Mouse (Mus musculus): ENCODE measurements around the gene Vmn1r19. TPM values are rescaled to one million over a fixed set of nuclear protein-coding genes. Genes with fewer than 3 reads are reported as not detected.
"Not testable (repeated sequence)": the region's sequence is repeated elsewhere in the genome, so short reads cannot be mapped to it uniquely, and the experiment has no call there.

Gene Vmn1r19
- not detected in 2 replicates for polyA plus RNA-seq (2014; fragmentation: Nextera tagmentation; extraction: Ambion mirVana)

- not testable (repeated sequence) for H3K9me3 ChIP-seq (ENCODE audit: control insufficient read depth, low read depth, low read length); ATAC-seq (ENCODE audit: insufficient number of reproducible peaks, insufficient read depth, low FRiP score, low read depth); H3K27me3 ChIP-seq (ENCODE audit: control insufficient read depth, insufficient read depth, low read length); H3K9ac ChIP-seq (replicated peaks; ENCODE audit: low read depth, low read length); H3K4me2 ChIP-seq (replicated peaks; ENCODE audit: low read depth, low read length); H3K36me3 ChIP-seq (ENCODE audit: control insufficient read depth, insufficient read depth, low read length); H3K27ac ChIP-seq (ENCODE audit: low read length); H3K4me3 ChIP-seq (ENCODE audit: low read depth, low read length); H3K4me1 ChIP-seq (ENCODE audit: control insufficient read depth, insufficient read depth, low read length)
- 64% methylated on average over 3 of the region's 3 CpGs for WGBS
Observed at GRCm38 (mm10) chr6:57403480-57403879, at the start of gene Vmn1r19. TSS of gene Vmn1r19 (plus strand) at chr6:57403780.

GRCm38 (mm10) chr6:57356864-57357263 is 46.7 kb upstream of the Vmn1r19 start:
- no peaks in the 10 kb centered on the region for H3K36me3 ChIP-seq (ENCODE audit: control insufficient read depth, insufficient read depth, low read length)
- no peak overlapping the region for H3K9ac ChIP-seq (replicated peaks; ENCODE audit: low read depth, low read length)
- WGBS, result 63% methylated on average over 2 of the region's 2 CpGs
- H3K4me1 ChIP-seq (ENCODE audit: control insufficient read depth, insufficient read depth, low read length), result no peaks in the 10 kb centered on the region
- ATAC-seq (ENCODE audit: insufficient number of reproducible peaks, insufficient read depth, low FRiP score, low read depth), result no peak
- no peaks in the 10 kb centered on the region for H3K9me3 ChIP-seq (ENCODE audit: control insufficient read depth, low read depth, low read length)
- no peak overlapping the region for H3K4me3 ChIP-seq (ENCODE audit: low read depth, low read length)
- no peaks in the 10 kb centered on the region for H3K27me3 ChIP-seq (ENCODE audit: control insufficient read depth, insufficient read depth, low read length)
- no peak overlapping the region for H3K4me2 ChIP-seq (replicated peaks; ENCODE audit: low read depth, low read length)
- H3K27ac ChIP-seq (ENCODE audit: low read length), result no peak overlapping the region

- Histone ChIP-seq H3K27me3 (ENCODE audit: control insufficient read depth, insufficient read depth, low read length) (no peaks in the 10 kb centered on the region), H3K9me3 (ENCODE audit: control insufficient read depth, low read depth, low read length) (no peaks in the 10 kb centered on the region), H3K4me3 (ENCODE audit: low read depth, low read length) (no peak within 1 kb of the TSS), H3K27ac (ENCODE audit: low read length) (no peak within 1 kb of the TSS), H3K4me2 (replicated peaks; ENCODE audit: low read depth, low read length) (no peak within 1 kb of the TSS), H3K4me1 (ENCODE audit: control insufficient read depth, insufficient read depth, low read length) (no peaks in the 10 kb centered on the region), H3K36me3 (ENCODE audit: control insufficient read depth, insufficient read depth, low read length) (no peaks in the 10 kb centered on the region), H3K9ac (replicated peaks; ENCODE audit: low read depth, low read length) (no peak within 1 kb of the TSS)
- 93% methylated on average over 1 of the region's 1 CpGs for WGBS
- ATAC-seq (ENCODE audit: insufficient number of reproducible peaks, insufficient read depth, low FRiP score, low read depth), result no peak
Observed at GRCm38 (mm10) chr6:57363627-57364026, 40.0 kb upstream of the Vmn1r19 start, which contains the start of gene Vmn1r17. TSS of gene Vmn1r17 (minus strand) at chr6:57363727.

GRCm38 (mm10) chr6:57365866-57366265 is 37.7 kb upstream of the Vmn1r19 start:
- not testable (repeated sequence) for H3K4me3 ChIP-seq (ENCODE audit: low read depth, low read length); H3K36me3 ChIP-seq (ENCODE audit: control insufficient read depth, insufficient read depth, low read length); H3K27me3 ChIP-seq (ENCODE audit: control insufficient read depth, insufficient read depth, low read length); H3K9me3 ChIP-seq (ENCODE audit: control insufficient read depth, low read depth, low read length); H3K4me1 ChIP-seq (ENCODE audit: control insufficient read depth, insufficient read depth, low read length); H3K27ac ChIP-seq (ENCODE audit: low read length); ATAC-seq (ENCODE audit: insufficient number of reproducible peaks, insufficient read depth, low FRiP score, low read depth); H3K4me2 ChIP-seq (replicated peaks; ENCODE audit: low read depth, low read length); H3K9ac ChIP-seq (replicated peaks; ENCODE audit: low read depth, low read length)
- WGBS, result 93% methylated on average over 1 of the region's 1 CpGs

- H3K4me3 ChIP-seq (ENCODE audit: low read depth, low read length), result no peak overlapping the region
- 74% methylated on average over 1 of the region's 1 CpGs for WGBS
- no peak overlapping the region for H3K27ac ChIP-seq (ENCODE audit: low read length)
- H3K27me3 ChIP-seq (ENCODE audit: control insufficient read depth, insufficient read depth, low read length), result no peaks in the 10 kb centered on the region
- H3K9me3 ChIP-seq (ENCODE audit: control insufficient read depth, low read depth, low read length), result no peaks in the 10 kb centered on the region
- H3K9ac ChIP-seq (replicated peaks; ENCODE audit: low read depth, low read length), result no peak overlapping the region
- no peaks in the 10 kb centered on the region for H3K36me3 ChIP-seq (ENCODE audit: control insufficient read depth, insufficient read depth, low read length)
- H3K4me2 ChIP-seq (replicated peaks; ENCODE audit: low read depth, low read length), result no peak overlapping the region
- ATAC-seq (ENCODE audit: insufficient number of reproducible peaks, insufficient read depth, low FRiP score, low read depth), result no peak
- H3K4me1 ChIP-seq (ENCODE audit: control insufficient read depth, insufficient read depth, low read length), result no peaks in the 10 kb centered on the region
Observed at GRCm38 (mm10) chr6:57367496-57367895, 36.1 kb upstream of the Vmn1r19 start.

GRCm38 (mm10) chr6:57395683-57396082 is 7.9 kb upstream of the Vmn1r19 start, which contains the start of gene Vmn1r18:
TSS of gene Vmn1r18 (minus strand) at chr6:57395783.
- no peaks in the 10 kb centered on the region for H3K27me3 ChIP-seq (ENCODE audit: control insufficient read depth, insufficient read depth, low read length)
- H3K27ac ChIP-seq (ENCODE audit: low read length), result no peak within 1 kb of the TSS
- H3K4me2 ChIP-seq (replicated peaks; ENCODE audit: low read depth, low read length), result no peak within 1 kb of the TSS
- H3K36me3 ChIP-seq (ENCODE audit: control insufficient read depth, insufficient read depth, low read length), result no peaks in the 10 kb centered on the region
- no peak for ATAC-seq (ENCODE audit: insufficient number of reproducible peaks, insufficient read depth, low FRiP score, low read depth)
- no peaks in the 10 kb centered on the region for H3K9me3 ChIP-seq (ENCODE audit: control insufficient read depth, low read depth, low read length)
- H3K4me3 ChIP-seq (ENCODE audit: low read depth, low read length), result no peak within 1 kb of the TSS
- H3K4me1 ChIP-seq (ENCODE audit: control insufficient read depth, insufficient read depth, low read length), result no peaks in the 10 kb centered on the region
- no peak within 1 kb of the TSS for H3K9ac ChIP-seq (replicated peaks; ENCODE audit: low read depth, low read length)

GRCm38 (mm10) chr6:57428630-57429029 is 25.1 kb downstream of the Vmn1r19 start, which contains the start of gene Vmn1r20:
TSS of gene Vmn1r20 (plus strand) at chr6:57428930.
- Histone ChIP-seq H3K27ac (ENCODE audit: low read length) (no peak within 1 kb of the TSS), H3K4me3 (ENCODE audit: low read depth, low read length) (no peak within 1 kb of the TSS), H3K4me2 (replicated peaks; ENCODE audit: low read depth, low read length) (no peak within 1 kb of the TSS), H3K27me3 (ENCODE audit: control insufficient read depth, insufficient read depth, low read length) (no peaks in the 10 kb centered on the region), H3K36me3 (ENCODE audit: control insufficient read depth, insufficient read depth, low read length) (no peaks in the 10 kb centered on the region), H3K9ac (replicated peaks; ENCODE audit: low read depth, low read length) (no peak within 1 kb of the TSS), H3K9me3 (ENCODE audit: control insufficient read depth, low read depth, low read length) (no peaks in the 10 kb centered on the region), H3K4me1 (ENCODE audit: control insufficient read depth, insufficient read depth, low read length) (no peaks in the 10 kb centered on the region)
- ATAC-seq (ENCODE audit: insufficient number of reproducible peaks, insufficient read depth, low FRiP score, low read depth), result no peak
- WGBS, result 53% methylated on average over 1 of the region's 1 CpGs

- H3K4me3 ChIP-seq (ENCODE audit: low read depth, low read length), result no peak overlapping the region
- no peaks in the 10 kb centered on the region for H3K9me3 ChIP-seq (ENCODE audit: control insufficient read depth, low read depth, low read length)
- no peak overlapping the region for H3K9ac ChIP-seq (replicated peaks; ENCODE audit: low read depth, low read length)
- H3K4me1 ChIP-seq (ENCODE audit: control insufficient read depth, insufficient read depth, low read length), result no peaks in the 10 kb centered on the region
- 64% methylated on average over 1 of the region's 1 CpGs for WGBS
- no peak for ATAC-seq (ENCODE audit: insufficient number of reproducible peaks, insufficient read depth, low FRiP score, low read depth)
- H3K27ac ChIP-seq (ENCODE audit: low read length), result no peak overlapping the region
- no peak overlapping the region for H3K4me2 ChIP-seq (replicated peaks; ENCODE audit: low read depth, low read length)
- H3K36me3 ChIP-seq (ENCODE audit: control insufficient read depth, insufficient read depth, low read length), result no peaks in the 10 kb centered on the region
- H3K27me3 ChIP-seq (ENCODE audit: control insufficient read depth, insufficient read depth, low read length), result no peaks in the 10 kb centered on the region
Observed at GRCm38 (mm10) chr6:57431196-57431595, 27.6 kb downstream of the Vmn1r19 start.
